Mouse (Mus musculus): ENCODE measurements around the gene Gpr179.

Gpr179 gene

GRCm38 (mm10) chr11:97352027-97352684 lies at the start of gene Gpr179:
Gpr179 (minus strand) TSS chr11:97352077.
- no peak for DNase-seq (ENCODE audit: low spot score in 2 of 2)

GRCm38 (mm10) chr11:97401082-97401481 lies 49.2 kb upstream of the Gpr179 start:
- DNase-seq (ENCODE audit: low spot score in 2 of 2): no peak

GRCm38 (mm10) chr11:97399958-97400710 lies 48.3 kb upstream of the Gpr179 start:
- DNase-seq (ENCODE audit: low spot score in 2 of 2): peak; percentile 55 to 79

GRCm38 (mm10) chr11:97398506-97398905 lies 46.6 kb upstream of the Gpr179 start:
- DNase-seq (ENCODE audit: low spot score in 2 of 2): no peak

GRCm38 (mm10) chr11:97394146-97394545 lies 42.3 kb upstream of the Gpr179 start:
- no peak for DNase-seq (ENCODE audit: low spot score in 2 of 2)

- no peak for DNase-seq (ENCODE audit: low spot score in 2 of 2)
These were observed 41.8 kb upstream of the Gpr179 start for GRCm38 (mm10) chr11:97393658-97394057.

- DNase-seq (ENCODE audit: low spot score in 2 of 2): no peak
These were observed 37.2 kb upstream of the Gpr179 start for GRCm38 (mm10) chr11:97389127-97389526.

GRCm38 (mm10) chr11:97387811-97388210 lies 35.9 kb upstream of the Gpr179 start:
- no peak for DNase-seq (ENCODE audit: low spot score in 2 of 2)

GRCm38 (mm10) chr11:97383764-97384163 lies 31.9 kb upstream of the Gpr179 start:
- no peak for DNase-seq (ENCODE audit: low spot score in 2 of 2)

- DNase-seq (ENCODE audit: low spot score in 2 of 2): no peak
These were observed 31.1 kb upstream of the Gpr179 start for GRCm38 (mm10) chr11:97383017-97383416.

- DNase-seq (ENCODE audit: low spot score in 2 of 2): no peak
These were observed 28.2 kb upstream of the Gpr179 start for GRCm38 (mm10) chr11:97380036-97380435.

- DNase-seq (ENCODE audit: low spot score in 2 of 2): no peak
These were observed 21.5 kb upstream of the Gpr179 start for GRCm38 (mm10) chr11:97373402-97373801.

GRCm38 (mm10) chr11:97372159-97372864 lies 20.4 kb upstream of the Gpr179 start:
- DNase-seq (ENCODE audit: low spot score in 2 of 2): no peak

GRCm38 (mm10) chr11:97370329-97371091 lies 18.6 kb upstream of the Gpr179 start:
- DNase-seq (ENCODE audit: low spot score in 2 of 2): no peak

GRCm38 (mm10) chr11:97368501-97368900 lies 16.6 kb upstream of the Gpr179 start:
- DNase-seq (ENCODE audit: low spot score in 2 of 2): no peak

GRCm38 (mm10) chr11:97365556-97365955 lies 13.7 kb upstream of the Gpr179 start:
- no peak for DNase-seq (ENCODE audit: low spot score in 2 of 2)

- DNase-seq (ENCODE audit: low spot score in 2 of 2): peak in 1 of 2 experiments; percentile 55
These were observed 11.7 kb upstream of the Gpr179 start for GRCm38 (mm10) chr11:97363644-97363995.

- peak; percentile 69 to 70 for DNase-seq (ENCODE audit: low spot score in 2 of 2)
These were observed 11.2 kb upstream of the Gpr179 start for GRCm38 (mm10) chr11:97362943-97363643.

GRCm38 (mm10) chr11:97362649-97362942 lies 10.7 kb upstream of the Gpr179 start:
- DNase-seq (ENCODE audit: low spot score in 2 of 2): no peak

GRCm38 (mm10) chr11:97361948-97362648 lies 10.2 kb upstream of the Gpr179 start, which contains the start of gene Socs7:
Socs7 (plus strand) TSS chr11:97362551.
- DNase-seq (ENCODE audit: low spot score in 2 of 2): peak; percentile 95 to 96

- DNase-seq (ENCODE audit: low spot score in 2 of 2): peak; percentile 58 to 85
These were observed 5.8 kb upstream of the Gpr179 start for GRCm38 (mm10) chr11:97357663-97358062.
